Mouse (Mus musculus) testis, adult 2 months (tissue): Measurements from ENCODE around the gene Dst.

Experiments
- CTCF ChIP-seq: fragments of 200-500 bp; IDR thresholded peaks from 2 replicates; pipeline ENCODE4 v1.5.1; 2012; ENCODE audit warnings: low read depth, mild to moderate bottlenecking, inconsistent platforms, low read length, moderate library complexity; ENCODE audit not compliant: control insufficient read depth, insufficient read depth, insufficient replicate concordance
- POLR2A ChIP-seq: fragments of 200-500 bp; IDR thresholded peaks from 2 replicates; pipeline ENCODE4 v1.6.1; 2012; ENCODE audit warnings: low read depth, mild to moderate bottlenecking, inconsistent platforms, low read length, moderate library complexity; ENCODE audit not compliant: control insufficient read depth

- no peak for TF ChIP-seq CTCF
- no peak for TF ChIP-seq POLR2A
These were observed 344.2 kb downstream of the Dst start for GRCm38 (mm10) chr1:34252267-34252666.
